Mouse (Mus musculus) gastrocnemius, postnatal 14 days (tissue): ENCODE measurements at regions not wholly inside any gene's neighbourhood (a gene's known extent, or its start where the extent isn't known, plus 50 kb on each side); places are given as distances from the start of the nearest gene placed in this dataset.
A peak's percentile ranks its signal among the peaks of the same experiment; 100 is the strongest.

ENCODE experiments used
- DNase-seq: peaks from one replicate; pipeline ENCODE4 v3.0.0; 2021; ENCODE audit warnings: mixed read lengths
- intact Hi-C: fragments of 180-260 bp; cut with DNase I; formaldehyde crosslinking; loops from one replicate; pipeline ENCODE4 v1.15.1; 2025; ENCODE audit warnings: low total_unique reads

DNA sequence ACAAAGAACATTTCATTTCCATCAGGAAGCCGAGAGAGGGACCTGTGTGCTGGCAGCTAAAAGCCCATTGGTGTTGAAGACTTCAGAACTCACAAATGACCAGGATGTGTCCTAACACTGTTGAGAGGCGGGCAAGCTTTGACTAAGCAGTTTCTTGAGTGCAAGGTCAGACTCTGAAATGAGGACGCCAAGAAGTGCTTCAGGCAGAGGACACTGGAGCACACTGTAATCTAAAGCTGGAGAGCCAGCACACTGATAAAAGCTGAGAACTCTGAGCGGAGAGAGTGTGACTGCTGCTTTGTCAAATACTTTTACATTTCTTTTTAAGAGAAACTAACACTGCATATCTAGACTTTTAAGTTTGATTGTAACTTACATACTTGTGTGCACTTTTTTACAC lies 72.5 kb upstream of the Dph5 start:
- intact Hi-C loops = no loop called here

DNA sequence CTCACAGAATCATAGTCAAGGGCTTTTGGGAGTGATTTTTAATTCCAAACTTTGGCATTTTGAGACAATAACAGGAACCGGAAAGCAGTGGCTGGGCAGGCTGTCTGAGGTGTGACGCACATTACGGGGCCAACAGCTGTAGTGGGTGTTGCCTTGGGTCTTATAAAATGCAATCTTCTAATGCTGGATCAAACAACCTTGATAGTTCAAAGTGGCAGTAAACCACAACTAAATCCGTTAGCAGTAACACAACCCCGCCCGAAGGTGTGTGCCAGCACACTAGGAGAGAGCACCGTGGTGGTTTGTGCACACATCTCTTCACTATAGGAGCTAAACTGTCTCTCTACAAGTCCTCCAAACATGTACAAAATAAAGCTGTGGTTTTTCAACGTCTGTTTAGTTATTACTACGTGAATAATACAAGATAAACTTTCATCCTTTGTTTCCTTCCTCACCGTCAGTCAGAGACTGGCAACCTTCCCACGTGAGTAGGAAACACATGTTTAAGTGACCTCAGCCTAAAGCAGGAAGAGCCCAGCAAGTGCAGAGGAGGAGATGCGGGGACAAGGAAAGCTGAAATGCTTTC lies 72.0 kb upstream of the Dph5 start:
- intact Hi-C loops = no loop called here
- DNase-seq = peak; percentile 24

More for the DNA sequence above, 72.5 kb upstream of the Dph5 start:
- no peak for DNase-seq

DNA sequence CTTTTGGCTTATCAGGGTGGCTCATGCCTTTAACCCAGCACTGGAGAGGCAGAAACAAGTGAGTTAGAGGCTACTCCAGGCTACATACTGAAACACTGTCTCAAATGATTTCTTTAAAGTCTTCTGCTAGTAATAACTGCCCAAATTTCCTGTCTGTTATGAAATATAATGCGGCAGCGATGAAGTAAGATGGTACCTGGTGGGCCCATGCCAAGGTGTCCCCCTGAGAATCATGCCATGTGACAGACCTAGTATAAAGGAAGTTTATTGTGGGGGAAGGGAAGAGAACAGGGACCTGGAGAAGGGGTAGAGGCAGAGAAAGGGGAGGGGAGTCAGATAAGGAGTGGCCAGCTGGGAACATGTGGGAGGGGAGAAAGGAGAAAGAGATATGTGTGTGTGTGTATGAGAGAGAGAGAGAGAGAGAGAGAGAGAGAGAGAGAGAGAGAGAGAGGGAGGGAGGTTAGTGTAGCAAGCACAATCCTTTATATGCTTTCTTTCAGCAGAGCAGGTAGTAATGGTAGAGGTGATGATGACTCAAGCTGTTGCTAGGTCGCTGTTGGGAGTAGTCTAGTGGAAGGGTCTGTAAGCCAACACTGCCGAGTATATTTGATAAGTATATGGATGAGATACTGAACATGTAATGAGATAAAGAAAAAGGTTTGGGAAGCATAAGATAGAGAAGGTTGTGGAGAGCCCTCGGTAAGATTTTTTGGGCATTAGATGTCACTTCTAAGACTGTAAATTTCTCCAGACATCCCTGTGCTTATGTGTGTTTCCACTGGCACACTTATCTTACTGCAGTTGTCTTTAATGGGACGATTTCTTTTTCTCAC lies 71.1 kb upstream of the Dph5 start:
- no peak for DNase-seq
- intact Hi-C loops = no loop called here

DNA sequence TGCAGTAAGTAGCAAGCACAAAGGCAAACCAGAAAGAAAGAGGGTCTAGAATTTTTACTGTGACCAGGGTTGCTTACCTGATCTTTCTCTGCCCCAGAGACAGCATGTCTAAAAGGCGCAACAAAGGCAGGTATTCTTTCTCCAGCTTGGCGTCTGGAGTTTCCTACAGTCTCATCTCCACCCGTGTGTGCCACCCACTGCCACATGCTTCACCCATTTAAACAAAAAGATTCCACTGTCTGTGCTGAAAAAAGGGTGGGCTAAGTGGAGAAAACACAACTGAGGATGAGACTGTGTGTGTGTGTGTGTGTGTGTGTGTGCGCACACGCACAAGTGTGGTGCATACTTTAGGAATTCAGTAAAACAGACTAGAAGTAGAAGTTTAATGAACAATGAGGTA lies 69.9 kb upstream of the Dph5 start:
- DNase-seq = no peak
- intact Hi-C loops = no loop called here

DNA sequence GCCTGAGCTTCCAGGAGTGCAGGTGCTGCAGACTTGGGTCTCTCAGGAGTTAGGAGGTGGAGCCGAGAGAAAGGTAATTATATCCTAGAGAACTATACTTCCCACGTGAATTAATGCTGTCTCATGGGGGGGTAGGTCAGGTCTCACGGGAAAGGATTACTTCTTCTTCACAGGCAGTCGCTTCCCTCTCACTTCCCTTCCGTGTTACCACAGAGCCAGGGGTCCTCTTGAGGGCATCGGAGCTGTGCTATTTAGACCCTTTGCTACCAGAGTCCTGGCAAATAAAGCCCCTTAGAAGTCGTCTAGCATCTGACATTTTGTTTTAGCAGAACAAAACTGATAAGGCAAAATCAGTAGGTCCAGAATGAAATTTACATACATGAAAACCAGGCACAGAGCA lies 68.9 kb upstream of the Dph5 start:
- DNase-seq = no peak
- intact Hi-C loops = no loop called here

DNA sequence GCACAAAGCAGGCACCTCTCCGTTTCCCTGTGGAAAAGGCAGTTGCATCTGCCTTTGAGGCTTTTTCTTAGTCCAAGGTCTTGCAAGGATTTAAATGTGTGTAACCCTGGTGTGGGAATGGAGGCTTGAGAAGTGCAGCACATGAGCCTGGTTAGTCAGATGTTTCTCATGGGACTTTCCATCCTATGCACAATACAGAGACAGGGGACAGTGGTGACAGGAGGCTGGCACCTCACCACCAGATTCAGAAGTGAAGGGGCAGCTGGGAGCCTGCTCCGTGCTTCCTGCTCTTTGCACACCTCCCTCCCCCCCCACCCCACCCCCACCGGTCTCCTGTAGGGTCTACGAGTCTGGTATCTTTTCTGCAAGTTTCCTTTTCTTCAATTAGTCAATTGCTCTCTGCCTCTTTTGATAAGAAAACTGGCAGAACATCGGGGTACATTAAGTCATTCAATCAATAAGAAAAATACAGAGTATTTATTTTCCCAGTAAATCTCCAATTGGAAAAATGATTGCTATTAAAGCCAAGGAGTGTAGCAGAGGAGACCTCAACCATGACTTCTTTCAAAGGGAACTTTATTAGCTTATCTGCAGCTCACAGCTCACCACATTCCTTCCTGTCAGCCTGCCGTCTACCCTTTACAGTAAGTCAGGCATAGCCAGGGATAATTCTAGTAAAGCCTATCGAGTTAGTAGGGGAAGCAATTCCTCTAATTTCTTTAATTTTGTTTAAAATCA lies 68.1 kb upstream of the Dph5 start:
- no peak for DNase-seq
- intact Hi-C loops = no loop called here

DNA sequence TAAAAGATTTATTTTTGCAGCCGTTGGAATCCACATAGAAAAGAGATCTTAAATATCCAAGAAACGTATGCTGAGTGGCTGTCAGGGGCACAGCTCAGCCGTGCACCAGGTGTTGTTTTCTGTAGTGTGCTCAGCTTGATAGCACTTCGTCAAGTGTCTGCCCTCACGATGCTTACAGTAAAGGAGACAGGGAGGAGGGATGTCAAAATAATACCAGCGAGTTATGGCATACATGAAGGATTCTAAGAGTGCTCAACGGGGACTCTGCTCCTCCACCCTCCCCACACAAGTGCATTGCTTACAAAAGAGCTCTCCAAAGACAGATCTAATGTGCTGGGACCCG lies 67.5 kb upstream of the Dph5 start:
- intact Hi-C loops = no loop called here
- DNase-seq = no peak

DNA sequence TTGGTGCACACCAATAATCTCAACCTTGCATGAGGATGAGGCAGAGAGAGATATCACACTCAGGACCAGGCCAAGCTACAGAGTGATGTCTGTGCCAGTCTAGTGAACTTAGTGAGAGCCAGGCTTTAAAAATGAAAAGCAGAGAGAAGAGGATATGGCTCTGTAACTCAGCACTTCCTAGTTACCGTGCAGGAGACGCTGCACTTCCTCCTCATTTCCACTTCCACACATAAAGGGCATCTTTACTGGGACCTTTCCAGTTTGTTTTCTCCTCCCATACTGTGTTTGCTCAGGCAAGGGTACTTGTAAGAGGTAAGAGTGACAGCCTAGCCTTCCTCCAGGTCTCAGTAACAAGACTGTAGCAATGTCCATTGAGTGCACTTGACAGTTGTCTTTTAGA lies 66.0 kb upstream of the Dph5 start:
- DNase-seq = no peak
- intact Hi-C loops = no loop called here

DNA sequence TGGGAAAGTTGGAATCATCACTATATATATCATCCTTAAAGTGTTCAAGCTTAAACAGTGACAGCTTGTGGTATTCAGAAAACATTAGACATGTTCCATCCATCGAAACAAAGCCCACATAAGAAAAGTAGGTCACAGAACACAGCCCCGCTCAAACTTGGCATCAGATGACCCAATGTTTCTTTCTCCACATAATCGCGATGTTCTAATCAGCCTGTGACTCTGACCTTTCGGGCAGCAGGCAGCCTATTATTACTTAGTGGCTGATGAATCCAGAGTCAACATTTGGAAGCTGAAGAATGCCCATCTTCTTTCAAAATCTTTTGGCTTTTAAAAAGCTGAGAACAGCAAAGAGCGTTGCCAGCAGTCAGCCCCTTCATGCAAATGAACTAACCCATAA lies 65.1 kb upstream of the Dph5 start:
- DNase-seq = no peak
- intact Hi-C loops = no loop called here

DNA sequence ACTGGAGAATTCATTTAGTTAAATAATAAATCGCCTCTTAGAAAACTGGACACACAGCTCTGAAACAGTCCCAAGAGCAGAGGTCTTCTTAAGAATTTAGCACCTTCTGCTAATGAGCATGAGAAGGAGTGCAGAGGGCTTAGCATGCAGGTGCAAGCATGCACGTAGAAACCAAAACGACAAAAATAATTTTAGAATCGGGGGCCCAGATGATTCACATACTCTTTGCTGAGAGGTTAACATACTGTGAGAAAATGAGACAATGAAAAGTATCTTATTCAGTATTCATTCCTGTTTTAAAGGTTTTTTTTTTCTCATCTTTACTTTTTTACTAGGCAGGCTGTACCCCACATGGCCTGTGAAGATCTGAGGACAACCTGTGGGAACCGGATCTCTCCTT lies 63.9 kb upstream of the Dph5 start:
- DNase-seq = no peak
- intact Hi-C loops = no loop called here

DNA sequence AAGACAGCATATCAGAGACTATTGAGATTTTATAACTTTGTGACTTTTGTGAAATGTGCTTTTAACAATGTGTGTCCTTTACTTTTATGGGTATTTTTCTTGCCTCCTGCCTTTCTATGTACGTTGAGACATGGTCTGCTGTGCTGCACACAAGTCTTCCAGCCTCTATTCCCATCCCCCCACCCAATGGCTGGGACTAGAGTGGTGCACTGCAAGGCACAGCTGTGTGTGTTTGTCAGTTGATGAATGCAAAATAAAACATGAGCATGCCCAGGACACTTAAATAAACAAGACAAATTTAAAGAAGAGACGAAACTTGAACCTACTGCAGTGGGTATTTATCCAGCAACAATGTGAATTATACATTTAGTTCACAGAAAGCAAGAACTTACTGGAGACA lies 62.8 kb upstream of the Dph5 start:
- intact Hi-C loops = no loop called here

DNA sequence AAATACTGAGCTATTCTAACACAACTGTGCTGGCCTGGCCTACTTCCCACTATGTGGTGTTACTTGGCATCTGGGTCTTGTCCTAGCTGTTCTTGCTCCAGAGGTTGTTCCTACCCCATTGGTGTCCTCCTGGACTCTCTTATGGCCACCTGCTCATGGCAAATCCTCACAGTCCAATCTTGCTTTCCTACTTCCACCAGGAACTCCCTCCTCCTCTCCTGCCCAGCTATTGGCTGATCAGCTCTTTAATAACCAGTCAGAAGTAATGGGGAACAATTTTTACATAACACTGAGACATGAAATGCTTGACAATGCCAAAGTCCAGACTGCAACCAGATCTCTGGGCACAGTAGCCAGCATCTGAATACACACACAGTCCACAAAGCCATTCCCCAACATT lies 52.3 kb upstream of the Dph5 start:
- intact Hi-C loops = no loop called here
- DNase-seq = no peak

More for the DNA sequence above, 62.8 kb upstream of the Dph5 start:
- DNase-seq = no peak

DNA sequence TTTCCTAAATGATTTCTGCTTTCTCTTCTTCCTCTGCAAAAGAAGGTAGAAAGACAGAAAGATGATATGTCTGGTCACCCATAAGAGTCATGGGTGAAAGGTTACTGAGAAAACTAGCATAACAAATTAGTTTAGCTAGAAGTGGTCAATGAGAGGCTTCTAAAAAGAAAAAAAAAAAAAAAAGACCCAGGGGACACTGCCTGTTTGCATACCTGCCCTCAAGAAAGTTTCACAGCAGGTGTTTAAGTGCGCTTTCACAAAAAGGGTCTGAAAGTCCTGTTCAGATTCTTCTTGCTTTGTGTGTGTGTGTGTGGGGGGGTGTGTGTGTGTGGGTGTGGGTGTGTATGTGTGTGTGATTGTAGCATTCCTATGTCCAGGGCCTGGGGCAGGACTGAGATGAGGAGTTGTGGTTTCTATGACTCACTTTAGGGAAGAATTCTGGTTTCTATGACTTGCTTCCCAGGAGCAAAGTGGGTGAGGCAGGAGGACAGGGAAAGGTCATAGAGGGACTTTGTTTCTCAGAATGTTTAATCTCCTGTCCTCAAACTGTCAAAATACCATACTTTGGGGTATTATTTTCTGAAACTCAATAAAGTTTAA lies 49.9 kb upstream of the Dph5 start:
- no peak for DNase-seq
- intact Hi-C loops = no loop called here
